Mouse (Mus musculus): Measurements from ENCODE around the gene Avpi1. TPM values are rescaled to one million over a fixed set of nuclear protein-coding genes. Genes with fewer than 3 reads are reported as not detected.

Avpi1 gene
- polyA plus RNA-seq, 1 experiment from 2014 or later: 35.5 TPM

DNA sequence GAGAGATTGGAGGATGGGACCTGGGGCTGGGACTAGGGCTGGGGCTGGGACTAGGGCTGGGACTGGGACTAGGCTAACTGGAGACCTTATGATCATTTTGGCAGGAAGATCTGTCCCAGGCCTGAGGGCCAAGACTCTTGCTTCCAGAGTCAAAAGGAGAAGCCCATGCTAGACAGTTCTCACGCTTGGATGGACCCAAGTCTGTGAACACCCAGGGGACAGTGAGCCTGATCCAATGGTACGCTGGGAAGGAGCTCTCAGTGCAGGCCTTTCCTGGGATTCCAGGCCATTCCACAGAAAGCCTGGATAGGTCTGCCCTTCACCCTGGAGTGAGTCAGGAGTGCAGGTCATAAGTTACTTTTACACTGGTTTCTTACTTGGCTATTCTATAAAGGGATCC lies 53.8 kb downstream of the Avpi1 start:
- Histone ChIP-seq H3K36me3 (peaks cover 39% of the 10 kb centered on the region), H3K27ac (no peak overlapping the region), H3K27me3 (no peaks in the 10 kb centered on the region), H3K4me2 (no peak overlapping the region), H3K4me3 (no peak overlapping the region), H3K9me3 (no peaks in the 10 kb centered on the region), H3K4me1 (no peaks in the 10 kb centered on the region), H3K9ac (no peak overlapping the region)
- no peak for ATAC-seq (ENCODE audit: insufficient number of reproducible peaks, insufficient read depth, low FRiP score, low TSS enrichment, low read depth)
- WGBS: 82% methylated on average over 2 of the region's 2 CpGs

Other genes with a start within 250 kb of the Avpi1 start
- gene Rrp12, start 232.9 kb downstream of the Avpi1 start, polyA plus RNA-seq (2015; fragmentation: Nextera tagmentation; extraction: Ambion mirVana): 15.2 and 16.8 TPM in 2 replicates
- 539 and 631 TPM in 2 replicates for gene Pgam1, start 217.1 kb downstream of the Avpi1 start, polyA plus RNA-seq (2015; fragmentation: Nextera tagmentation; extraction: Ambion mirVana)
- 88.2 and 90.2 TPM in 2 replicates for gene Exosc1, start 195.6 kb downstream of the Avpi1 start, polyA plus RNA-seq (2015; fragmentation: Nextera tagmentation; extraction: Ambion mirVana)
- gene Zdhhc16, start 195.6 kb downstream of the Avpi1 start, polyA plus RNA-seq (2015; fragmentation: Nextera tagmentation; extraction: Ambion mirVana): 91.2 and 97.3 TPM in 2 replicates
- gene Mms19, start 147.9 kb downstream of the Avpi1 start, polyA plus RNA-seq (2015; fragmentation: Nextera tagmentation; extraction: Ambion mirVana): 41.2 and 41.7 TPM in 2 replicates
- 23.0 and 23.5 TPM in 2 replicates for gene Ubtd1, start 147.3 kb downstream of the Avpi1 start, polyA plus RNA-seq (2015; fragmentation: Nextera tagmentation; extraction: Ambion mirVana)
- gene Ankrd2, start 93.1 kb downstream of the Avpi1 start, polyA plus RNA-seq (2015; fragmentation: Nextera tagmentation; extraction: Ambion mirVana): 0.25 and 0.31 TPM in 2 replicates
- gene Hoga1, start 83.4 kb downstream of the Avpi1 start, polyA plus RNA-seq (2015; fragmentation: Nextera tagmentation; extraction: Ambion mirVana): 1.3 and 3.3 TPM in 2 replicates
- gene 4933411K16Rik, start 76.8 kb downstream of the Avpi1 start, polyA plus RNA-seq (2015; fragmentation: Nextera tagmentation; extraction: Ambion mirVana): not detected in 2 replicates
- 34.0 and 41.2 TPM in 2 replicates for gene Morn4, start 42.7 kb downstream of the Avpi1 start, polyA plus RNA-seq (2015; fragmentation: Nextera tagmentation; extraction: Ambion mirVana)
- 24.9 and 27.4 TPM in 2 replicates for gene Pi4k2a, start 38.6 kb downstream of the Avpi1 start, polyA plus RNA-seq (2015; fragmentation: Nextera tagmentation; extraction: Ambion mirVana)
- 11.6 and 13.3 TPM in 2 replicates for gene Marveld1, start 18.3 kb upstream of the Avpi1 start, polyA plus RNA-seq (2015; fragmentation: Nextera tagmentation; extraction: Ambion mirVana)
- gene Zfyve27, start 34.9 kb upstream of the Avpi1 start, polyA plus RNA-seq (2015; fragmentation: Nextera tagmentation; extraction: Ambion mirVana): 25.7 and 27.6 TPM in 2 replicates
- gene Sfrp5, start 73.2 kb upstream of the Avpi1 start, polyA plus RNA-seq (2015; fragmentation: Nextera tagmentation; extraction: Ambion mirVana): 1.4 and 1.7 TPM in 2 replicates
- 1.5 and 1.8 TPM in 2 replicates for gene Golga7b, start 118.5 kb upstream of the Avpi1 start, polyA plus RNA-seq (2015; fragmentation: Nextera tagmentation; extraction: Ambion mirVana)